Mouse (Mus musculus) small intestine, adult 2 months (tissue): ENCODE data around the gene Dock1.

Experiments used
- CTCF ChIP-seq: fragments of 200-500 bp; IDR thresholded peaks from 2 replicates; pipeline ENCODE4 v1.5.1; 2012; ENCODE audit warnings: low read depth, mild to moderate bottlenecking, control low read depth, inconsistent platforms, low read length, moderate library complexity, mixed read lengths; ENCODE audit not compliant: insufficient replicate concordance, insufficient read length; ENCODE audit errors: extremely low read depth
- POLR2A ChIP-seq: fragments of 200-500 bp; IDR thresholded peaks from 2 replicates; pipeline ENCODE4 v1.6.1; 2012; ENCODE audit warnings: low read depth, mild to moderate bottlenecking, control low read depth, inconsistent platforms, low read length, moderate library complexity

DNA sequence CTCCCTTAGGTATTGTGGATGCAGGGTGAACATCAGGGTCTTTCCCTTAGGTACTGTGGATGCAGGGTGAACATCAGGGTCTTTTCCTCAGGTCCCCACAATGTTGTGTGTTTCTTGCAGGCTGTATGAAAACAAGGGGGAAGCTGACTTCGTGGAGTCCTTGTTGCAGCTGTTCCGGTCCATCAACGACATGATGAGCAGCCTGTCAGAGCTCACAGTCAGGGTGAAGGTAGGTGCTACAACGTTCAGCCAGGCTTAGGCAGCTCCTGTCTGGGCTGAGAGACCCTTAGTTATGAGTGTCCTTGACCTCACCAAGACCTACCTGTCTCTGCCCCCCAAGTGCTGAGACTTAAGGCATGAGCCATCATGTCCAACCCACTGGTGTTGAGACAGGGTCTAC, 134.0 kb downstream of the Dock1 start:
- TF ChIP-seq CTCF (no peak), POLR2A (no peak)
